In genomic region chr6:140567897-140568296, GRCm38 (mm10) we compare ENCODE assay signal across 24 mouse cellular contexts. TPM values are rescaled to one million over a fixed set of nuclear protein-coding genes. Genes with fewer than 3 reads are reported as not detected.
DNase-seq lines count a peak whose midpoint lies in the region; ATAC-seq lines count a peak whose summit lies in the region.
"Had no signal": no experiment of that assay in that cellular context is flagged by ENCODE, and none has a peak within 500 bp of the region (broad histone marks: within the 10 kb centered on the region; RNA-seq: fewer than 3 reads in every experiment).

No protein-coding gene starts in this region.

- H3K36me3 ChIP-seq in heart, embryonic 13.5 days = peaks cover 45% of the 10 kb centered on the region
- peaks cover 12% of the 10 kb centered on the region for H3K36me3 ChIP-seq in kidney, embryonic 16.5 days (ENCODE audit: insufficient read depth, low read length)
- peaks cover 49% of the 10 kb centered on the region for H3K36me3 ChIP-seq in embryonic facial prominence, embryonic 14.5 days (ENCODE audit: control insufficient read depth, insufficient read depth, low read length)

- no peak overlapping the region for H3K9ac ChIP-seq in heart, embryonic 13.5 days
- H3K9ac ChIP-seq in kidney, embryonic 16.5 days (replicated peaks; ENCODE audit: low read length) = no peak overlapping the region
- H3K9ac ChIP-seq in embryonic facial prominence, embryonic 14.5 days (ENCODE audit: low read depth, low read length) = no peak overlapping the region
- H3K9ac ChIP-seq: forebrain, embryonic 15.5 days; hindbrain, embryonic 15.5 days; liver, embryonic 12.5 days; liver, postnatal 0 days had no signal

- ATAC-seq in heart, embryonic 13.5 days (ENCODE audit: extremely low read depth, insufficient number of reproducible peaks, low FRiP score, low TSS enrichment) = no peak
- ATAC-seq in kidney, embryonic 16.5 days (ENCODE audit: low FRiP score, low TSS enrichment) = no peak
- 0 out of 2 replicates have a peak, but pooled peaks have one; percentile 14 for ATAC-seq in embryonic facial prominence, embryonic 14.5 days (ENCODE audit: low read depth)
- ATAC-seq: activated CD4-positive, CD25-positive, alpha-beta regulatory T cell, adult 4 months; forebrain, embryonic 15.5 days; inflammation-experienced regulatory T-cells, adult 6 months; liver, embryonic 12.5 days; liver, postnatal 0 days had no signal

- H3K4me3 ChIP-seq in heart, embryonic 13.5 days = no peak overlapping the region
- H3K4me3 ChIP-seq in kidney, embryonic 16.5 days (ENCODE audit: low read length) = no peak overlapping the region
- H3K4me3 ChIP-seq in embryonic facial prominence, embryonic 14.5 days (ENCODE audit: low read depth, low read length) = no peak overlapping the region
- H3K4me3 ChIP-seq: forebrain, embryonic 15.5 days; gastrocnemius, adult 2 months; hindbrain, embryonic 15.5 days; liver, embryonic 12.5 days had no signal

- 0 out of 2 replicates have a peak overlapping the region, but pooled peaks have one; percentile 4 for H3K27ac ChIP-seq in heart, embryonic 13.5 days (replicated peaks)
- H3K27ac ChIP-seq in kidney, embryonic 16.5 days (ENCODE audit: low read length) = peak overlapping the region; percentile 61; the same call in 1 of the 2 replicates
- no peak overlapping the region for H3K27ac ChIP-seq in embryonic facial prominence, embryonic 14.5 days (replicated peaks; ENCODE audit: low read depth, low read length)
- H3K27ac ChIP-seq: forebrain, embryonic 15.5 days; gastrocnemius, adult 2 months; hindbrain, embryonic 15.5 days; liver, embryonic 12.5 days; macrophage had no signal

- no peaks in the 10 kb centered on the region for H3K9me3 ChIP-seq in heart, embryonic 13.5 days
- no peaks in the 10 kb centered on the region for H3K9me3 ChIP-seq in kidney, embryonic 16.5 days (ENCODE audit: low read length)
- H3K9me3 ChIP-seq in embryonic facial prominence, embryonic 14.5 days (ENCODE audit: control insufficient read depth, low read length) = no peaks in the 10 kb centered on the region
- H3K9me3 ChIP-seq: forebrain, embryonic 15.5 days; hindbrain, embryonic 15.5 days; liver, embryonic 12.5 days had no signal

- DNase-seq in heart, postnatal 4 days = no peak
- DNase-seq in kidney, adult 8-10 months = no peak
- peak; percentile 65 for DNase-seq in 3T3-L1 (ENCODE audit: low read depth, low spot score)
- DNase-seq in embryonic facial prominence, embryonic 14.5 days (ENCODE audit: low spot score) = no peak
- no peak for DNase-seq in left cerebral cortex, adult 8-10 months (ENCODE audit: low spot score in 2 of 2)
- DNase-seq in layer of hippocampus, adult 9-11 months = no peak
- DNase-seq: adrenal gland, adult 2 months; adrenal gland, postnatal 36 days; cerebellum, adult 18-20 months; cerebellum, postnatal 10 days; gastrocnemius, adult 2 months; kidney, adult 11 months; kidney, postnatal 4 days; layer of hippocampus, postnatal 36 days; liver, postnatal 0 days; midbrain, embryonic 14.5 days had no signal

- no peak overlapping the region for H3K4me2 ChIP-seq in heart, embryonic 13.5 days
- no peak overlapping the region for H3K4me2 ChIP-seq in kidney, embryonic 16.5 days (replicated peaks; ENCODE audit: low read depth, low read length)
- H3K4me2 ChIP-seq in embryonic facial prominence, embryonic 14.5 days (ENCODE audit: low read depth, low read length) = no peak overlapping the region
- H3K4me2 ChIP-seq: forebrain, embryonic 15.5 days; hindbrain, embryonic 15.5 days; liver, embryonic 12.5 days had no signal

- no peaks in the 10 kb centered on the region for H3K27me3 ChIP-seq in heart, embryonic 13.5 days (replicated peaks)
- no peaks in the 10 kb centered on the region for H3K27me3 ChIP-seq in kidney, embryonic 16.5 days (ENCODE audit: insufficient read depth, low read length)
- H3K27me3 ChIP-seq in embryonic facial prominence, embryonic 14.5 days (replicated peaks; ENCODE audit: control insufficient read depth, insufficient read depth, low read length) = no peaks in the 10 kb centered on the region
- H3K27me3 ChIP-seq: forebrain, embryonic 15.5 days; hindbrain, embryonic 15.5 days; liver, embryonic 12.5 days had no signal

- 60% methylated on average over 2 of the region's 2 CpGs for WGBS in heart, embryonic 13.5 days
- WGBS in kidney, embryonic 16.5 days = 55% methylated on average over 2 of the region's 2 CpGs
- 65% methylated on average over 2 of the region's 2 CpGs for WGBS in embryonic facial prominence, embryonic 14.5 days

- H3K4me1 ChIP-seq in heart, embryonic 13.5 days = peaks cover 9% of the 10 kb centered on the region
- H3K4me1 ChIP-seq in kidney, embryonic 16.5 days (ENCODE audit: insufficient read depth, low read length) = peaks cover 11% of the 10 kb centered on the region
- H3K4me1 ChIP-seq in embryonic facial prominence, embryonic 14.5 days (ENCODE audit: control insufficient read depth, insufficient read depth, low read length) = no peaks in the 10 kb centered on the region
- H3K4me1 ChIP-seq: forebrain, embryonic 15.5 days; liver, embryonic 12.5 days had no signal

RNA-seq across cellular contexts. Expression of gene Aebp2, which starts 54.6 kb away (rescaled TPM):
- 6.7 and 7.2 TPM in 2 replicates for polyA plus RNA-seq in heart, embryonic 13.5 days (2015; fragmentation: Nextera tagmentation; extraction: Ambion mirVana)
- total RNA-seq in heart, postnatal 4 days (2021) = 10 to 100 TPM; 49.0 to 49.1 TPM
- polyA plus RNA-seq in kidney, embryonic 16.5 days (2015; fragmentation: Nextera tagmentation; extraction: Ambion mirVana) = 9.4 and 10.8 TPM in 2 replicates
- polyA plus RNA-seq in embryonic facial prominence, embryonic 14.5 days (2014; fragmentation: Nextera tagmentation; extraction: Ambion mirVana) = 18.1 and 18.7 TPM in 2 replicates
- total RNA-seq in left cerebral cortex, adult 8-10 months (2022) = 10 to 100 TPM; 64.8 to 73.9 (median 69.0) TPM
